Mouse (Mus musculus): ENCODE measurements around the gene Zer1. TPM values are rescaled to one million over a fixed set of nuclear protein-coding genes. Genes with fewer than 3 reads are reported as not detected.

Gene Zer1
- polyA plus RNA-seq, 1 experiment: 39.1 TPM

GRCm38 (mm10) chr2:30051992-30052761, 72.2 kb downstream of the Zer1 start:
- TF ChIP-seq CTCF (IDR thresholded peaks at IDR 0.05; ENCODE audit: extremely low read depth, insufficient read length, insufficient replicate concordance, low read depth, low read length) (peak; percentile 42; the same call in 1 of the 2 replicates), POLR2A (IDR thresholded peaks at IDR 0.05; ENCODE audit: low read depth, low read length) (no peak)
- WGBS: 35% methylated on average over 6 of the region's 6 CpGs
- Histone ChIP-seq H3K4me3 (ENCODE audit: low read depth, low read length) (no peak overlapping the region), H3K27me3 (ENCODE audit: control insufficient read depth, insufficient read depth, low read length) (no peaks in the 10 kb centered on the region), H3K27ac (ENCODE audit: insufficient read depth, low read depth, low read length) (no peak overlapping the region), H3K4me1 (ENCODE audit: control insufficient read depth, insufficient read depth, insufficient read length, low read length) (no peaks in the 10 kb centered on the region), H3K36me3 (ENCODE audit: control insufficient read depth, insufficient read depth, low read length) (no peaks in the 10 kb centered on the region)

- no peaks in the 10 kb centered on the region for H3K36me3 ChIP-seq (ENCODE audit: control insufficient read depth, insufficient read depth, low read length)
- TF ChIP-seq POLR2A (IDR thresholded peaks at IDR 0.05; ENCODE audit: low read depth, low read length) (no peak), CTCF (IDR thresholded peaks at IDR 0.05; ENCODE audit: extremely low read depth, insufficient read length, insufficient replicate concordance, low read depth, low read length) (no peak)
- WGBS: 81% methylated on average over 3 of the region's 3 CpGs
These were observed 74.6 kb downstream of the Zer1 start for GRCm38 (mm10) chr2:30049831-30050230.

GRCm38 (mm10) chr2:30048699-30049388, 75.5 kb downstream of the Zer1 start, which contains the start of gene Wdr34:
TSS of gene Wdr34 (minus strand) at chr2:30048881.
- Histone ChIP-seq H3K4me3 (ENCODE audit: low read depth, low read length) (peak within 1 kb of the TSS; percentile 66), H3K27ac (ENCODE audit: insufficient read depth, low read depth, low read length) (peak within 1 kb of the TSS; percentile 77), H3K36me3 (ENCODE audit: control insufficient read depth, insufficient read depth, low read length) (no peaks in the 10 kb centered on the region), H3K27me3 (ENCODE audit: control insufficient read depth, insufficient read depth, low read length) (no peaks in the 10 kb centered on the region), H3K4me1 (ENCODE audit: control insufficient read depth, insufficient read depth, insufficient read length, low read length) (no peaks in the 10 kb centered on the region)
- WGBS: 1% methylated on average over 54 of the region's 54 CpGs
- TF ChIP-seq CTCF (IDR thresholded peaks at IDR 0.05; ENCODE audit: extremely low read depth, insufficient read length, insufficient replicate concordance, low read depth, low read length) (peak; percentile 13; the same call in 1 of the 2 replicates), POLR2A (IDR thresholded peaks at IDR 0.05; ENCODE audit: low read depth, low read length) (peak; percentile 76)

More at GRCm38 (mm10) chr2:30049831-30050230, 74.6 kb downstream of the Zer1 start:
- Histone ChIP-seq H3K4me3 (ENCODE audit: low read depth, low read length) (no peak overlapping the region), H3K27ac (ENCODE audit: insufficient read depth, low read depth, low read length) (no peak overlapping the region), H3K4me1 (ENCODE audit: control insufficient read depth, insufficient read depth, insufficient read length, low read length) (no peaks in the 10 kb centered on the region), H3K27me3 (ENCODE audit: control insufficient read depth, insufficient read depth, low read length) (no peaks in the 10 kb centered on the region)

- 35% methylated on average over 11 of the region's 11 CpGs for WGBS
- Histone ChIP-seq H3K36me3 (ENCODE audit: control insufficient read depth, insufficient read depth, low read length) (no peaks in the 10 kb centered on the region), H3K27me3 (ENCODE audit: control insufficient read depth, insufficient read depth, low read length) (no peaks in the 10 kb centered on the region), H3K4me3 (ENCODE audit: low read depth, low read length) (peak overlapping the region; percentile 66), H3K27ac (ENCODE audit: insufficient read depth, low read depth, low read length) (no peak overlapping the region), H3K4me1 (ENCODE audit: control insufficient read depth, insufficient read depth, insufficient read length, low read length) (no peaks in the 10 kb centered on the region)
- TF ChIP-seq CTCF (IDR thresholded peaks at IDR 0.05; ENCODE audit: extremely low read depth, insufficient read length, insufficient replicate concordance, low read depth, low read length) (no peak), POLR2A (IDR thresholded peaks at IDR 0.05; ENCODE audit: low read depth, low read length) (no peak)
These were observed 76.3 kb downstream of the Zer1 start for GRCm38 (mm10) chr2:30048101-30048501.

Other genes with a start within 250 kb of the Zer1 start
- 8.2 and 14.0 TPM in 2 replicates for gene Odf2, start 235.4 kb downstream of the Zer1 start, polyA plus RNA-seq (2012; rRNA removed)
- gene Gle1, start 189.2 kb downstream of the Zer1 start, polyA plus RNA-seq (2012; rRNA removed): 4.4 and 7.4 TPM in 2 replicates
- 101 and 221 TPM in 2 replicates for gene Sptan1, start 159.0 kb downstream of the Zer1 start, polyA plus RNA-seq (2012; rRNA removed)
- 7.5 and 8.3 TPM in 2 replicates for gene Wdr34, start 75.7 kb downstream of the Zer1 start, polyA plus RNA-seq (2012; rRNA removed)
- 19.2 and 40.4 TPM in 2 replicates for gene Set, start 67.2 kb downstream of the Zer1 start, polyA plus RNA-seq (2012; rRNA removed)
- 4.9 and 7.8 TPM in 2 replicates for gene Pkn3, start 46.9 kb downstream of the Zer1 start, polyA plus RNA-seq (2012; rRNA removed)
- 81.4 and 175 TPM in 2 replicates for gene Zdhhc12, start 30.9 kb downstream of the Zer1 start, polyA plus RNA-seq (2012; rRNA removed)
- 48.5 and 85.7 TPM in 2 replicates for gene Tbc1d13, start 9.2 kb upstream of the Zer1 start, polyA plus RNA-seq (2012; rRNA removed)
- gene Endog, start 46.9 kb upstream of the Zer1 start, polyA plus RNA-seq (2012; rRNA removed): 109 and 147 TPM in 2 replicates
- gene Spout1, start 53.9 kb upstream of the Zer1 start, polyA plus RNA-seq (2012; rRNA removed): 10.9 and 16.8 TPM in 2 replicates
- gene Kyat1, start 81.3 kb upstream of the Zer1 start, polyA plus RNA-seq (2012; rRNA removed): 14.9 and 77.0 TPM in 2 replicates
- gene Lrrc8a, start 113.1 kb upstream of the Zer1 start, polyA plus RNA-seq (2012; rRNA removed): 17.9 and 27.4 TPM in 2 replicates
- 3.1 and 6.1 TPM in 2 replicates for gene Gm28035, start 116.0 kb upstream of the Zer1 start, polyA plus RNA-seq (2012; rRNA removed)
- 2.4 and 3.8 TPM in 2 replicates for gene Phyhd1, start 141.6 kb upstream of the Zer1 start, polyA plus RNA-seq (2012; rRNA removed)
- not detected in 2 replicates for gene Gm28038, start 156.5 kb upstream of the Zer1 start, polyA plus RNA-seq (2012; rRNA removed)
- 14.1 and 14.8 TPM in 2 replicates for gene Dolk, start 161.7 kb upstream of the Zer1 start, polyA plus RNA-seq (2012; rRNA removed)
- 12.7 and 21.4 TPM in 2 replicates for gene Nup188, start 161.8 kb upstream of the Zer1 start, polyA plus RNA-seq (2012; rRNA removed)
- 112 and 158 TPM in 2 replicates for gene Sh3glb2, start 234.8 kb upstream of the Zer1 start, polyA plus RNA-seq (2012; rRNA removed)
- 28.7 and 33.4 TPM in 2 replicates for gene Miga2, start 239.6 kb upstream of the Zer1 start, polyA plus RNA-seq (2012; rRNA removed)